Mouse (Mus musculus) urinary bladder, postnatal 14 days (tissue): ENCODE data around the gene Cpe.

Source experiments
- DNase-seq: peaks from one replicate; pipeline ENCODE4 v3.0.0; 2021; ENCODE audit warnings: low spot score

Gene Cpe

GRCm38 (mm10) chr8:64548054-64548850 is 144.6 kb downstream of the Cpe start:
- DNase-seq = no peak

- no peak for DNase-seq
Observed at GRCm38 (mm10) chr8:64543441-64543840, 149.4 kb downstream of the Cpe start.
